Mouse (Mus musculus) gastrocnemius, postnatal 14 days (tissue): ENCODE measurements around the gene Gpam. TPM values are rescaled to one million over a fixed set of nuclear protein-coding genes. Genes with fewer than 3 reads are reported as not detected.
A peak's percentile ranks its signal among the peaks of the same experiment; 100 is the strongest.

Experiments used
- DNase-seq: peaks from one replicate; pipeline ENCODE4 v3.0.0; 2021; ENCODE audit warnings: mixed read lengths
- intact Hi-C: fragments of 180-260 bp; cut with DNase I; formaldehyde crosslinking; loops from one replicate; pipeline ENCODE4 v1.15.1; 2025; ENCODE audit warnings: low total_unique reads
- total RNA-seq, 2 experiments: library from RNA; stranded (reverse); gene quantifications; 2 replicates each; pipeline ENCODE4 v1.2.3; 2021

Gpam gene
- total RNA-seq, 2 experiments from 2014 or later = 118 to 123 TPM

- intact Hi-C loops = no loop called here
- no peak for DNase-seq
Observed at GRCm38 (mm10) chr19:55143391-55144300, 16.6 kb upstream of the Gpam start.

- intact Hi-C loops = no loop called here
- no peak for DNase-seq
Observed at GRCm38 (mm10) chr19:55139301-55139700, 12.3 kb upstream of the Gpam start.

- DNase-seq = no peak
- intact Hi-C loops = no loop called here
Observed at GRCm38 (mm10) chr19:55138506-55138905, 11.5 kb upstream of the Gpam start.

GRCm38 (mm10) chr19:55137884-55138283 is 10.8 kb upstream of the Gpam start:
- no peak for DNase-seq
- intact Hi-C loops = no loop called here

GRCm38 (mm10) chr19:55136693-55137427 is 9.8 kb upstream of the Gpam start:
- intact Hi-C loops = no loop called here
- DNase-seq = peak; percentile 48

GRCm38 (mm10) chr19:55135918-55136317 is 8.9 kb upstream of the Gpam start:
- no peak for DNase-seq
- intact Hi-C loops = no loop called here

GRCm38 (mm10) chr19:55134521-55134920 is 7.5 kb upstream of the Gpam start:
- intact Hi-C loops = no loop called here

GRCm38 (mm10) chr19:55132476-55132875 is 5.4 kb upstream of the Gpam start:
- intact Hi-C loops = no loop called here

More at GRCm38 (mm10) chr19:55134521-55134920, 7.5 kb upstream of the Gpam start:
- no peak for DNase-seq

GRCm38 (mm10) chr19:55131747-55132146 is 4.7 kb upstream of the Gpam start:
- intact Hi-C loops = no loop called here
- DNase-seq = no peak

More at GRCm38 (mm10) chr19:55132476-55132875, 5.4 kb upstream of the Gpam start:
- no peak for DNase-seq

- DNase-seq = no peak
- intact Hi-C loops = loop anchor here (5.0 kb wide), 1 partner anchor 49 kb away; no protein-coding TSS in a partner anchor
Observed at GRCm38 (mm10) chr19:55128469-55128868, 1.4 kb upstream of the Gpam start.

- intact Hi-C loops = loop anchor here (5.0 kb wide), 1 partner anchor 52 kb away; no protein-coding TSS in a partner anchor
- DNase-seq = no peak
Observed at GRCm38 (mm10) chr19:55125456-55125855, 1.6 kb downstream of the Gpam start.

GRCm38 (mm10) chr19:55123001-55123536 is 4.0 kb downstream of the Gpam start:
- intact Hi-C loops = no loop called here
- no peak for DNase-seq

GRCm38 (mm10) chr19:55122351-55122980 is 4.6 kb downstream of the Gpam start:
- intact Hi-C loops = no loop called here
- no peak for DNase-seq

GRCm38 (mm10) chr19:55121836-55122235 is 5.2 kb downstream of the Gpam start:
- no peak for DNase-seq
- intact Hi-C loops = no loop called here

GRCm38 (mm10) chr19:55120518-55121244 is 6.4 kb downstream of the Gpam start:
- no peak for DNase-seq
- intact Hi-C loops = no loop called here

GRCm38 (mm10) chr19:55119541-55119940 is 7.5 kb downstream of the Gpam start:
- intact Hi-C loops = no loop called here
- no peak for DNase-seq

- no peak for DNase-seq
- intact Hi-C loops = no loop called here
Observed at GRCm38 (mm10) chr19:55117991-55118390, 9.0 kb downstream of the Gpam start.

- no peak for DNase-seq
- intact Hi-C loops = no loop called here
Observed at GRCm38 (mm10) chr19:55117059-55117815, 9.8 kb downstream of the Gpam start.
